Mouse (Mus musculus) liver, embryonic 14.5 days (tissue): ENCODE data around the gene Gpc6.

ENCODE experiments used
- CTCF ChIP-seq: IDR thresholded peaks from 2 replicates; pipeline ENCODE4 v1.5.1; 2016; ENCODE audit warnings: antibody characterized with exemption, low read depth, control low read depth
- EP300 ChIP-seq: IDR thresholded peaks from 2 replicates; pipeline ENCODE4 v1.6.1; 2016; ENCODE audit warnings: antibody characterized with exemption, low read depth

GRCm38 (mm10) chr14:117905701-117906100 is 980.6 kb downstream of the Gpc6 start:
- TF ChIP-seq EP300 (no peak), CTCF (no peak)
